Mouse (Mus musculus) v-Abl transformed pro-B cells (cell line): ENCODE data around the gene Rpp25l.

Source experiments
- in situ Hi-C, 2 experiments: fragments of 400-800 bp; cut with MboI; formaldehyde crosslinking; loops; one replicate each; pipeline ENCODE4 v1.15.1; 2025; ENCODE audit not compliant: unreplicated experiment in 2 of 2

The Rpp25l gene

DNA sequence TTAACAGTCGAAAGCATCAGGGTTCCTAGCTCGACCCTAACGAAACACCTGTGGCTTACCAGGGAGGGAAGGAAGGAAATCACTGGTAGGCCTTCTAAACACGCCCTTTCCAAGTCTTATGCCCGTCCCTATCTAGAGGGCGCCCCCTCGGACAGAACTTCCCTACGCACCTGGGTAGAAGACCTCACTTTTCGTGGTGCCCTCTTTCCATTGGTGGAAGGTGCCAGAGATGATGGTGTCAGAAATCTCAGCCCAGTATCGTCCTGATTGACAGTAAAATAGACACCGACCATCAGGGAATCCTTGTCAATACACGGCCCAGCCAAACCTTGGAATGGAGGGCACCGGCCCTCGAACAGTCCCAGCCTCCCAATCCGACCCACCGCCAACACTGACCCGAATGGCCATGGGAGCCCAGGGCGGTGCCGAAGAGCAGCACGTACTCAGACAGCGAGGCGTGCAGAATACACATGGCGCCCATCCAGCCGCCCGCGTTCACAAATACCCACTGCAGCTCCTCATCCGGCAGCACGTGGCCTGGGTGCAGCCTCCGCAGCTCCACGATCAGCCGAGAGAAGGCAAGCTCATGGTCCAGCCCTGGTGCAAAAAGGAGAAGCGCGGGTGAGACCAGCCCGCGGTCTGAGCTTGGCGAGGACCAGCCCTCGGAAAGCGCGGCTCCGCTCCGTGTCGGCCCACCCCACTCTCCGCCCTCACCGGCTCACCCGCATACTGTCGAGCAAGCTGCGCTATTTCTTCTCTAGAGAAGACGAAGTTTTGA lies 27.2 kb upstream of the Rpp25l start:
- in situ Hi-C loops, result loop anchor here in 1 of 2 experiments (25.0 kb wide), 1 partner anchor 1028 kb away; the partner anchor contains the start of genes Aptx and Dnaja1

DNA sequence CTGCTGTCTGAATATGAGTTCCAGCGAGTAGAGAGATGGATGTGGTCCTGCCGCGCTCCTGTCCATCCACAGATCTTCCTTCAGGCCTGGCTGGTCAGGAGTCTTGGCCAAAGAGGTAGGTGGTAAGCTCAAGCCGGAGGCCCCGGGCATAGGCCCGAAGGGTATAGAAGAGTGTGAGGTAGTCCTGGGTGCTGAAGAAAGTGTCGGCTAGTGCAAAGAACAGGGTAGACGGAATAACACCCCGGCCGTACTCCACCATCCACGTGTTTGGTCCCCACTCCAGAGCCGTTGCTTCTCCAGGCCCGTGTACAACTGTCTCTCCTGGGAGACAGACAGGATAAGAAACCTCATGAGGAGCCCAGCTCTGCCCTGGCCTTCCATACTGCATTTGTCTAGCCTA lies 25.9 kb upstream of the Rpp25l start:
- in situ Hi-C loops, result loop anchor here in 1 of 2 experiments (25.0 kb wide), 1 partner anchor 1027 kb away; the partner anchor contains the start of genes Aptx and Dnaja1

DNA sequence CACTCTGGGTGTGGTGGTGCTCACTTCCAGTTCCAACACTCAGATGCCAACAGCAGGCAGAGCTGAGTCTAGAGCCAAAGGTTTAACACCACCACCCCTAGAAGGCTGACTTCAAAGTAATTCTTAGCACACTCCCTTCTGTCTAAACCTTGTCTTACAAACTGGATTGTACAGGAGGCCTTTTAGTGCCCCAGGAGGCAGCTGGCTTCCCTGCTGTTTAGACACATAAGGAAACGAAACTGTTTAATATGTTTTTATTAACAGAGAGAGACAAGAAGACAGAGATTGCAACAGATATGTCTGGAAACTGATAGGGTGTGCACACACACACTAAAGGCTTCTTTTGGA lies 24.9 kb upstream of the Rpp25l start:
- in situ Hi-C loops, result loop anchor here in 1 of 2 experiments (25.0 kb wide), 1 partner anchor 1026 kb away; the partner anchor contains the start of genes Aptx and Dnaja1

DNA sequence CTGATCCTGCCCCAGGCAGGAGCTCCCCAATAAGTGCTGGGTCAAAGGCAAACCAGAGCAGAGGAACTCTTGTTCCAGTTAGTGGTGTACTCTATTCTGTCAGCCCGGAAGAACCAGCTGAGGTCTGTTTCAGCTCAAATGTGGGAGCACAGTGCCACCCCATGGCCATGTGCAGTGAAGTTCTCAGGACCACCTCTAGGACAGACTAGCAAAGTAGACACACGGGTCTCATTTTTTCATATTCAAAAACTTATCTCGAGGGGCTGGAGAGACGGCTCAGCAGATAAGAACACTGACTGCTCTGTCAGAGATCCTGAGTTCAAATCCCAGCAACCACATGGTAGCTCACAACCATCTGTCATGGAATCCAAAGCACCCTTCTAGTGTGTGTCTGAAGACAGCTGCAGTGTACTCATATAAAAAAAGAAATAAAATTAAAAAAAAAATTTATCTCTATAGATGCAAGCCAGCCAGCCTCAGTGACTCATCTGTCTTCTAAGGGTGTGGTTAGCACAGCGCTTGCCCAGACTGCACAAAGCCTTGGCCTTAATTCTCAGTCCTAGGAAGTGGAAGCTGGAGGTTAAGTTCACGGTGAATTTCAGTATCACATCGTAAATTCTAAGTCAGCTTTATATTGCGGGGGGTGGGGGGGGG lies 24.4 kb upstream of the Rpp25l start:
- in situ Hi-C loops, result loop anchor here in 1 of 2 experiments (25.0 kb wide), 1 partner anchor 1025 kb away; the partner anchor contains the start of genes Aptx and Dnaja1

DNA sequence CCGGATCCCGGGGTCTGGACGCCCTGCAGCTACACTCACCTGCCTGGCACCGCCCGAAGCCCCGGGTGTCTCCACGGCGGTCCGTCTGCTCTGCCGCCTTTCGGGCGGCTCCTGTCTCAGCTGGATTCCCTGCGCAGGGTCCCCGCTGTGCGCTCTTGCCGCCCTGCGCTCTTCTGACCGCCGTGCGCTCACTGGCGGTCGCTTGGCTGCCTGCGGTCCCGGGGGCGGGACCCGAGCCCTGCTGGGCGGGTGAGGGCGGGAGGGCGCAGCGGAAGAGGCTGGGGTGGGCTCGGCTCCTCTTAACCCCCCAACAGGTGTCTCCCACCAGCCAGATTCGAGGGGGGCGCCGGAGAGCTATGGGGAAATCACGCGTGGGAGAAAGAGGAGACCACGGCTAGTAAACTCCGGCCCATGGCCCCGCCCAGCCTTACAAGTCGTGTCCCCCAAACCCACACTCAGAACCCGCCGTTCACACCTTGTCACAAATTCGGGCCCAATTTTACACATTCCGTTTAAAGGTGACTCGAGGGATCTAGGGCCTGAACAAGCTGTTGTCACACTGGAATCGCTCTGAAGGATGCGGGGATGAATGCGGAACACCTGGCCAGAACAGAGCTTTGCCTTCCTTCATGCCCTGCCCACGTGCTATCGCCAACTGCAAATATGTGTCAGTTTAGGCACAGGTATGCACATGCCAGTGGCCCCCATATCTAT lies 17.9 kb upstream of the Rpp25l start, which contains the start of gene Arid3c:
TSS of gene Arid3c (minus strand) at position 91 of the 714 bp plus-strand sequence.
- in situ Hi-C loops, result loop anchor here in 1 of 2 experiments (25.0 kb wide), 1 partner anchor 1019 kb away; the partner anchor contains the start of genes Aptx and Dnaja1

DNA sequence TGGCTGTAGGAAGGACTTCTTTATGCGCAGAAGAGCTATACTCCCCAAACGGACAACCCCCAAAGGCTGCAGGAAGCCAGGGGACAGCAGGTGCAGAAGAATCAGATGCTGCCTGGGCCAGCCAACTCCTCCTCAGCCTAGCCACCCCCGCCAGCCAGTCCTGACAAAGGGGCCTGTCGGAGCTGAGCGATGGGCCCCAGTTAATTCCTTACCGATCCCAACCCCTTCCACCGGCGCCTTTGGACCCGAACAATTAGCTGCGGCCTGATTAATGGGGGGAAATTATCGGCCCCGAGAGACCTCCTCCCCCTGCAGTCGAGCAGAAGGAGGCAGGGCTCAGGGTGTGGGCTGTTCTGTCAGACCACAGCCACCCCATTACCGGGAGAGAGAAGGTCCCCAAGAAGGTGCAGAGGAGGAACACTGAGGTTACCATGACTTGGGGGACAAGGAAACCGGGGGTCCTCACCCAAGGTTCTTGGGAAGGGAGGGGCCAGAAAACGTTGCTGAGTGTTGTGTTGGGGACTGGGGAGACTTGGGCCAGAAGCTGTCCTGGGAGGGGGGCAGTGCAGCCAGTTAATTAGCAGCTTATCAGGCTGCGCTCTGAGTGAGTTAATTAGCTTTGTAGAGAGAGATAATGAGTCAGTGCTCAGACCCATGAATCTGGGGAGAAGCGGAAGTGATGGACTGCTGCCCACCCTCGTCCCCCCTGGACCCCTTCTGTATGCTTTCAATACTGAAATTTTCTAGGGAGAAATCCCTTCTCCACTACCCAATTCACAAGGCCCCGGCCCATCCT lies 13.7 kb upstream of the Rpp25l start:
- in situ Hi-C loops, result loop anchor here in 1 of 2 experiments (25.0 kb wide), 1 partner anchor 1015 kb away; the partner anchor contains the start of genes Aptx and Dnaja1

DNA sequence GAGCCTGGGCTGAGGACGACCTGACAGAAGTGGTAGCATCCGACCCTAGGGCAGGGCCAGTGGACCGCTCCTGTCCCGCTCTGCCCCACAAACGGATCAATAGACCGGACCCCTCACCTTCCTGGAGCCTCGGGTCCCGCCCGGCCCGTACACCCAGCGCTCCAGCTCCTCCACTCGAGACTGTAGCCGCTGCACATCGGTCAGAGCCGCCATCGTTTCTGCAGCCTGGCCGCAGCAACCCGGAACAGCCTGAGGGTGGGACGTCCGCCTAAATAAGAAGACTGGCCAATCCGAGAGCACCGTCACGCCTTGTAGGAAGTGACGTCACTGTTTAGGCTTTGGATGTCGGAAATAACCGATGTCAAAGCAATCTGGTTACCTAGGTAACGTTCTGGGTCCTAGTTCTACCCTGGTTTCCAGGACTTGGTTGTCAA lies 9.6 kb upstream of the Rpp25l start, which contains the start of gene Dctn3:
TSS of gene Dctn3 (minus strand) at position 253 of the 434 bp plus-strand sequence.
- in situ Hi-C loops, result loop anchor here in 1 of 2 experiments (25.0 kb wide), 1 partner anchor 1011 kb away; the partner anchor contains the start of genes Aptx and Dnaja1

DNA sequence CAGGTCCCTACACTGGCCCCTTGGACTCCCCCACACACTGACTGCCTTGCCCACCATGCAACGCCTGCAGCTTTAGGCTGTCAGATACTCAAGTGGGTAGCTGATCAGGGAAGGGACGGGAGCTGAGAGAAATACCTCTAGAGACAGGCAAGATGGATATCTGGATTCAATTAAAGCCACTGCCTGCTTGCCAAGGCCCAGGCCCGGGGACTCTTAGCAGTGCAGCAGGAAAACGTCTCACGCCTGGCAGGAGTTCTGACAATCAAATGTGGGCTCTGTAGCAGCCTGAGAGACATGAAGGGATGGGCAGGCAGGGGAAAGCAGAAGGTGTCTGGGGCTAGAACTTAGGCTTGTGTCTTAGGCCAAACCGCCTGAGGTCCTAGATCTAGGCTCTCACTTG lies 3.5 kb upstream of the Rpp25l start:
- in situ Hi-C loops, result loop anchor here in 1 of 2 experiments (25.0 kb wide), 1 partner anchor 1005 kb away; the partner anchor contains the start of genes Aptx and Dnaja1

DNA sequence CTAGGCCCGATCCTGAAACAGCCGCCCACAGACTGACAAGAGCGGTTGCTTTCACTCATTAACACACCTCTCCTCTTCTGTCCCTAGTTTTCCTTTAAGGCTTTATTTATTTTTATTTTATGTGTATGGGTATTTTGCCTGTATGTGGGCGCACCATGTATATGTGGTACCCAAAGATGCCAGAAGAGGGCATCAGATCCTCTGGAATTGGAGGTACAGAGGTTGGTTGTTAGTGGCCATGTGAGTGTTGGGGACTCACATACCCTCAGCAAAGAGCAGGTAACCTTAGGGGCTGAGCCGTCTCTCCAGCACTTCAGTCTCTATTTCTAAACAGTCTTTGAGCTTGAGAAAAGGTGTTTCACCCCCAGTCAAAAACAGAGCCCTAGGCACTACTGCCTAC lies 2.3 kb upstream of the Rpp25l start:
- in situ Hi-C loops, result loop anchor here in 1 of 2 experiments (25.0 kb wide), 1 partner anchor 1003 kb away; the partner anchor contains the start of genes Aptx and Dnaja1

DNA sequence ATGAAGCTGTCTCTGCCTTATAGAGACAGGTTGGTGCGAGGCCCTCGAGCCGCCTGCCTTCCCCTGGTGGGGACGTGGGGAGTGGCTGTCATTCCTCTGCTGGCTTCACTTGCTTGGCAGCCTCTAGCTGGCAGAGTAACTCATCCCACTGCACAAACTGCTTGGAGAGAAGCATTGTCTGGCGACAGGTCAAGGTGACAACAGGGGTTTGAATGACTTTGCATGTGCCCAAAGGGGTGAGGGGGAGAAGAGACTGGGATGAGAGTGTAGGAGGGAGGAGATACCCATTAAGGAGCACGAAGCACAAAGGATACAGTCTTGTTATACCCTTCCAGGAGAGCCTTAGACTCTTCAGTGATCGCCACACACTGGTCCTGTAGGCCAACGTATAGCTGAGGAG lies 1.7 kb upstream of the Rpp25l start:
- in situ Hi-C loops, result loop anchor here in 1 of 2 experiments (25.0 kb wide), 1 partner anchor 1003 kb away; the partner anchor contains the start of genes Aptx and Dnaja1

DNA sequence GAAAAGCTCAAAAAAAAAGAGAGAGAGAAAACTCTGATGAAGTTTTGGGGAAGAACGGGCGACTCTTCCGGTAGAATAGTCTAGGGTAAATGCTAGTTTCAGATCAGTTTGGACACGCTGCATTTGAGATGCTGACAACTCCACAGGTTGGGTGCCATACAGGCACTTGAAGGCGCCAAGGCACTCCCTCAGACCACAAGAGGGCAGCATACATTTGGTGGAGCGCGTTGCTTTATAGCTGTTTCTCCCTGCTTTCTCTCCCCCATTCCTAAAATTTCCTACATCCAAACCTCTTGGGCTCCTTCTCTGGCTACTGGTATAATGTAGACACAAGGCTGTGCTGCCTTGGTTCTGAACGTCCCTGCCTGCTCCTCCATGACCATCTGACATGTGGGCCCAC lies 942 bp upstream of the Rpp25l start:
- in situ Hi-C loops, result loop anchor here (5.0 to 25.0 kb wide), 2 partner anchors 247 to 1002 kb away; partner anchors contain the start of genes Nudt2 (in 2 of the 2), Aptx (in 1 of the 2) and Dnaja1 (in 1 of the 2)

DNA sequence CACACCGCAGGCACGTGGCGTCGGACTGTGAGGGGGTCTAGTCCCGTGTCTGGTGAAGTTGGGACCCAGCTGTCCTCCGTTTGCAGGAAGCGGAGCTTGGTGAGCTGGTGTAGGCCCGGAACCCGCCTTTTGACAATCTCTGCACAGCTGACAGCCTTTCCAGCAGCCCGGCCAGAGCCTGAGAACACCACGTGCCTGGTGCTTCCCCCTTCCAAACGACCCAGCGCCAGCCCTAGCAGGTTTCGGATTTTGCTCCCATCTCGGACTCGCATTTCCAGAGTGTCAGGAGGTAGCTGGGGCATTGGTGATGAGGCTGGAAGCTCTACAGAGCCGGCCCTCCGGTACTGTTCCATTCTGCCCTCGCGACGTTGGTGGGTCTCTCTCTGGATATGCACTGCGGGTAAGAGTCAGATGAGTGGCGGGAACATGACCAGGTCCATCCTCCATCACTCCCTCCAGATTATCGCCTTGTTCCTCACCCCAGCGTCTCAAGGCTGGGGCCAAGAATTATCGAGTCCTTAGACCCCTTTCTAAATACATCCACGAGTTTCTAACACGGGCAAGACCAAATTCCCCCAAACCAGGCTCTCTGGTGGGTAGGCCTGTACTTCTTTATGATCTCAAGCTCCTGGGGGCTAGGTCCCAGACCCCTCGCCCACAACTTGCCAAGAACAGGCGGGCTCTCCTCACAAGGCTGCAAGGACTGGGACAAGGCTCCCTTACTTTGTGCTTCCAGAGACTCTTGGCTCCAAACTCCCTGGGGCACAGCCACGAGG lies 725 bp downstream of the Rpp25l start:
- in situ Hi-C loops, result loop anchor here (5.0 to 25.0 kb wide), 2 partner anchors 245 to 1000 kb away; partner anchors contain the start of genes Nudt2 (in 2 of the 2), Aptx (in 1 of the 2) and Dnaja1 (in 1 of the 2)

DNA sequence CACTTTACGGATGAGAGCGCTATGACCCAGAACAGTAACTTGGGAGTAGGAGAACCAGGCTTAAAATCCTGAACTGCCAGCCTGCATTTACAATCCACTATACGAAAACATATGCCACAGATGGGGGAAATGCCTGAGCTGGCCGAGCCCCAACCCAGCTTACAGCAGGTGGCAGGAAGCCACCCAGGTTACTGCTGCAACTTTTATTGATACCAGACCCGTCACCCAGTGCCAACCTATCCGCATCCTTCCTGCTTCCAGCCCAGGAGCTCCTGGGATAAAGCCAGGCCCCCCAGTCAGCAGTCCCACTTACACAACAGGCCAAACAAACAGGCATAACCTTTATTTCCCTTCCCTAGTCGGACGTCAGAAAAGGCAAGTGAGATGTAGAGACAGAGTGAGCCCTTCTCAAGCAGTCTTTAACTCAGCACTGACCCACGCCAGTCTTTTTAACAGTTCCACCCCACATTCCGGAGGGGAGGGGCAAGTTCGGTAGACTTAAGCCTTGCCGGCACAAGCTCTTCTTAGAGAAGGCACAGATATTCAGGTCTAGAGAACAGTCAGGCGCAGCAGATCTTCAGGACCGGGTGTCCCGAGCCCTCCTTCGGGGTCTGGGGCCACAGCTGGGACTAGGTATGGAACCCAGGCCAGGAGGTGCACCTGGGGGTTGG lies 1.5 kb downstream of the Rpp25l start:
- in situ Hi-C loops, result loop anchor here (5.0 to 25.0 kb wide), 2 partner anchors 245 to 1000 kb away; partner anchors contain the start of genes Nudt2 (in 2 of the 2), Aptx (in 1 of the 2) and Dnaja1 (in 1 of the 2)

DNA sequence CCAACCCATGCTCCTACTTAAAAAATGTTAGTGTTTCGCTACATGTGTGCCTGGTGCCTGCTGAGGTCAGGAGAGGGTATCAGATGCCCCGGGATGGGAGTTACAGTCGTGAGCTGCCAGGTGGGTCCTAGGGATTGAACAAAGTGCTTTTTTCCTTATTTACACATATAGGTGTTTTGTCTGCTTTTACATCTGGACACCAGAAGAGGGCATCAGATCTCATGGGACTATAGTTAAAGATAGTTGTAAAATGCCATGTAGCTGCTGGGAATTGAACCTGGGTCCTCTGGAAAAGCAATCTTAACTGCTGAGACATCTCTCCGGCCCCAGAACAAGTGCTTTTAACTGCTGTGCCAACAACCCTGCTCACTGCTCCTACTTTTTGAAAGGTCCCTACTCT lies 3.1 kb downstream of the Rpp25l start:
- in situ Hi-C loops, result loop anchor here (5.0 to 25.0 kb wide), 2 partner anchors 243 to 998 kb away; partner anchors contain the start of genes Nudt2 (in 2 of the 2), Aptx (in 1 of the 2) and Dnaja1 (in 1 of the 2)

DNA sequence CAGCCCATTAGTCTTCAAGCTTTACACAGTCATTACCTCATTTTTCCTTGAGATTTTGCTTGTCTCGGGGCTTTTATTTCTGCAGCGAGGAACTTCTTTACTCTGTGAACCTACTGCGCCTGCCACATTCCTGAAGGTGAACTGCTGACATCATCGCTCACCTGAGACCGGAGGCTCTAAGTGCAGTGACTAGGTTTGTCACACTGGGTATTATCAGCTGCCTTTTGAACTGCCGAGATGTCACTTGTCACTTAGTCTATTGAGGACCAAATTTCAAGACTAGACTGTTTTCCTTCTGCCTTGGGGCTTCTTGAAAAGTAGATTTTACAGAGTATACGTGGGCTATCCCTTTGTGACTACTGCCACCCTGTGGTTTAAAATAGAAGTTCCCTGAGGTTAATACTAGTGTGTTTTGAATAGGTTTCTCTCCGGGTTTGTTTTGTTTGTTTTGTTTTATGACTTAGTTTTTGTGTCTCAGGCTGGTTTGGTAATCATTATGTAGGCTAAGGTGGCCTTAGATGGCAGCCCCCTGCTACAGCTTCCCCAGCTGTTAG lies 5.1 kb downstream of the Rpp25l start:
- in situ Hi-C loops, result loop anchor here (5.0 to 25.0 kb wide), 4 partner anchors 141 to 996 kb away; partner anchors contain the start of genes Aptx (in 1 of the 2), Dnaic1 (in 1 of the 2), Dnaja1 (in 1 of the 2) and Fam219a (in 1 of the 2)

DNA sequence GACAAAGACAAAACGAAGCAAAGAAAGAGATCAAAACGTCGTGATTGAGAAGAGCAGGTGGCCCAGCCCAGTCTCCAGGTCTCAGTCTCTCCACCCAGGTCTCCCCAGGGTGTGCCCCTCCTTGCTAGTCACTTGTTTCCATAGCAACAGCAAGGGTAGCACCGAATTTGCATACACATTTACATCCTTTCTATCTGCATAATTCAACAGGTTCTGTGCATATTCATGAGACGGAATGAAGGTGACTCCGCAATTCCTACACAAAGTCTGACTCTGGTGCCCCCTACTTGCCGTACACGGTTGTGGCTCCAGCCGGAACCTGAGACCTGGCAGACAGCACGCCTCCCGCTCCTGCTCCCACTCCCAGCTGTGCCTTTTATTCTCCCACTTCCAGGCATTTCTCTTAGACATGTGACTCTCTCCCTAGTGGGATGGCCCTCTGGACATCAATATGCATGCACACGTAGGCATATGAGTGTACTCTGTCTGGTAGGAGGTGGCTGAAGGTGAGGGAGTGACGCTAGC lies 6.3 kb downstream of the Rpp25l start:
- in situ Hi-C loops, result loop anchor here (5.0 to 25.0 kb wide), 4 partner anchors 140 to 995 kb away; partner anchors contain the start of genes Aptx (in 1 of the 2), Dnaic1 (in 1 of the 2), Dnaja1 (in 1 of the 2) and Fam219a (in 1 of the 2)
